Mouse (Mus musculus): ENCODE data around the gene Tcp11l2.

GRCm38 (mm10) chr10:84554291-84555009 lies 22.0 kb upstream of the Tcp11l2 start:
- no peak for TF ChIP-seq CTCF (IDR thresholded peaks at IDR 0.05; ENCODE audit: borderline replicate concordance, insufficient read depth, low read depth, low read length)
- no peak for TF ChIP-seq POLR2A (IDR thresholded peaks at IDR 0.05; ENCODE audit: borderline replicate concordance, insufficient read depth, low read length)
